Mouse (Mus musculus) adrenal gland (tissue): ENCODE results near the gene C530008M17Rik.

ENCODE experiments used
- intact Hi-C: fragments of 180-260 bp; cut with DNase I; formaldehyde crosslinking; loops from one replicate; pipeline ENCODE4 v1.15.1; 2025

Gene C530008M17Rik

GRCm38 (mm10) chr5:76769572-76769971, 113.3 kb downstream of the C530008M17Rik start:
- intact Hi-C loops: loop anchor here (5.0 kb wide), 1 partner anchor 73 kb away; no protein-coding TSS in a partner anchor

GRCm38 (mm10) chr5:76771371-76771770, 115.1 kb downstream of the C530008M17Rik start:
- intact Hi-C loops: no loop called here

GRCm38 (mm10) chr5:76772831-76773230, 116.5 kb downstream of the C530008M17Rik start:
- intact Hi-C loops: no loop called here

- intact Hi-C loops: no loop called here
Measured at GRCm38 (mm10) chr5:76773492-76774158, 117.3 kb downstream of the C530008M17Rik start.

- intact Hi-C loops: no loop called here
Measured at GRCm38 (mm10) chr5:76779094-76779615, 122.8 kb downstream of the C530008M17Rik start.

- intact Hi-C loops: no loop called here
Measured at GRCm38 (mm10) chr5:76781943-76782342, 125.6 kb downstream of the C530008M17Rik start.

GRCm38 (mm10) chr5:76782414-76783103, 126.2 kb downstream of the C530008M17Rik start:
- intact Hi-C loops: no loop called here

- intact Hi-C loops: no loop called here
Measured at GRCm38 (mm10) chr5:76783104-76783441, 126.8 kb downstream of the C530008M17Rik start.

GRCm38 (mm10) chr5:76784151-76784723, 127.9 kb downstream of the C530008M17Rik start:
- intact Hi-C loops: no loop called here

- intact Hi-C loops: no loop called here
Measured at GRCm38 (mm10) chr5:76785013-76785412, 128.7 kb downstream of the C530008M17Rik start.

GRCm38 (mm10) chr5:76789881-76790280, 133.6 kb downstream of the C530008M17Rik start:
- intact Hi-C loops: no loop called here

- intact Hi-C loops: no loop called here
Measured at GRCm38 (mm10) chr5:76791280-76791679, 135.0 kb downstream of the C530008M17Rik start.

- intact Hi-C loops: no loop called here
Measured at GRCm38 (mm10) chr5:76792720-76793119, 136.4 kb downstream of the C530008M17Rik start.

- intact Hi-C loops: no loop called here
Measured at GRCm38 (mm10) chr5:76798043-76798442, 141.7 kb downstream of the C530008M17Rik start.

GRCm38 (mm10) chr5:76799471-76799870, 143.2 kb downstream of the C530008M17Rik start:
- intact Hi-C loops: no loop called here

- intact Hi-C loops: no loop called here
Measured at GRCm38 (mm10) chr5:76809031-76809430, 152.7 kb downstream of the C530008M17Rik start.

- intact Hi-C loops: no loop called here
Measured at GRCm38 (mm10) chr5:76815035-76815434, 158.7 kb downstream of the C530008M17Rik start.

GRCm38 (mm10) chr5:76815786-76816455, 159.6 kb downstream of the C530008M17Rik start:
- intact Hi-C loops: no loop called here

- intact Hi-C loops: no loop called here
Measured at GRCm38 (mm10) chr5:76816748-76817147, 160.4 kb downstream of the C530008M17Rik start.

GRCm38 (mm10) chr5:76817678-76818077, 161.4 kb downstream of the C530008M17Rik start:
- intact Hi-C loops: no loop called here

- intact Hi-C loops: no loop called here
Measured at GRCm38 (mm10) chr5:76818807-76819206, 162.5 kb downstream of the C530008M17Rik start.

GRCm38 (mm10) chr5:76822097-76822496, 165.8 kb downstream of the C530008M17Rik start:
- intact Hi-C loops: no loop called here
